Mouse (Mus musculus) heart, embryonic 16.5 days (tissue): Measurements from ENCODE around the gene Olfr971. TPM values are rescaled to one million over a fixed set of nuclear protein-coding genes. Genes with fewer than 3 reads are reported as not detected.
"Not testable (repeated sequence)": the region's sequence is repeated elsewhere in the genome, so short reads cannot be mapped to it uniquely, and the experiment has no call there.

Source experiments
- ATAC-seq: fragments of 200-750 bp; cut with Nextera tagmentation; replicated peaks from 2 replicates; pipeline ENCODE4 v1.8.0; 2017; ENCODE audit warnings: moderate number of reproducible peaks; ENCODE audit not compliant: insufficient read depth, low FRiP score; ENCODE audit errors: extremely low read depth
- H3K27ac ChIP-seq: fragments of 300-500 bp; sonication (generic); 2 replicates; pipeline ENCODE4 v1.5.1; 2014; ENCODE audit warnings: mild to moderate bottlenecking, low read length, control low read depth, moderate library complexity
- H3K27me3 ChIP-seq: fragments of 300-500 bp; sonication (generic); 2 replicates; pipeline ENCODE4 v1.6.1; 2014; ENCODE audit warnings: low read length, mixed read lengths; ENCODE audit not compliant: control insufficient read depth, insufficient read depth
- H3K36me3 ChIP-seq: fragments of 300-500 bp; sonication (generic); 2 replicates; pipeline ENCODE4 v1.6.1; 2014; ENCODE audit not compliant: control insufficient read depth, insufficient read depth
- H3K4me1 ChIP-seq: fragments of 300-500 bp; sonication (generic); 2 replicates; pipeline ENCODE4 v1.6.1; 2014; ENCODE audit warnings: low read length, mixed read lengths; ENCODE audit not compliant: control insufficient read depth, insufficient read depth
- H3K4me2 ChIP-seq: fragments of 300-500 bp; sonication (generic); 2 replicates; pipeline ENCODE4 v1.6.1; 2014; ENCODE audit warnings: low read depth, mild to moderate bottlenecking, control low read depth, low read length
- H3K4me3 ChIP-seq: fragments of 300-500 bp; sonication (generic); 2 replicates; pipeline ENCODE4 v1.5.1; 2014; ENCODE audit warnings: mild to moderate bottlenecking, control low read depth, low read length
- H3K9ac ChIP-seq: fragments of 300-500 bp; sonication (generic); 2 replicates; pipeline ENCODE4 v1.6.1; 2014; ENCODE audit warnings: low read length, control low read depth
- H3K9me3 ChIP-seq: fragments of 300-500 bp; sonication (generic); replicated peaks from 2 replicates; pipeline ENCODE4 v1.6.1; 2016; ENCODE audit warnings: low read length; ENCODE audit not compliant: control insufficient read depth
- WGBS: fragments of 180-500 bp; shearing (Covaris S2); extraction: QIAGEN DNeasy Blood & Tissue Kit; methylation state at CpG from one replicate; pipeline ENCODE4 v1.1.7; 2014; 5-methylcytosine and 5-hydroxymethylcytosine counted together
- polyA plus RNA-seq: library from polyadenylated mRNA; unstranded; fragments of >200 nt; fragmentation: Nextera tagmentation; extraction: Ambion mirVana; gene quantifications from 2 replicates; pipeline ENCODE4 v1.2.1, GENCODE M21; 2015

Olfr971 gene
- polyA plus RNA-seq = not detected in 2 replicates

DNA sequence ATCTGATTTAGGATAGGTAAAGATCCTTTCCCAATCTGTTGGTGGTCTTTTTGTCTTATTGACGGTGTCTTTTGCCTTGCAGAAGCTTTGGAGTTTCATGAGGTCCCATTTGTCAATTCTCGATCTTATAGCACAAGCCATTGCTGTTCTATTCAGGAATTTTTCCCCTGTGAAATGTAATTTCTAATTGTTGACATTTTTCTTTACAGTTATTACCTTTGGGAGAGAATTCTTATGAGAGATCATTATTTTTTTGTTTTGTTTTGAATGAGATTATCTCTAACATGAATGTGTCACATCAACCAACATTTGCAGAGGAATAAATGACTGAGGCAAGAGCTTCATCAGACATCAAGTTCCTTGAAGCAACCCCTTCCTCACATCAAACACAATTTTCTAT, at the start of gene Olfr971:
TSS of gene Olfr971 (plus strand) at position 301 of the 400 bp plus-strand sequence.
- 76% methylated on average over 1 of the region's 2 CpGs for WGBS
- not testable (repeated sequence) for H3K27me3 ChIP-seq, H3K9ac ChIP-seq, H3K4me1 ChIP-seq, H3K4me3 ChIP-seq, ATAC-seq, H3K36me3 ChIP-seq, H3K27ac ChIP-seq, H3K4me2 ChIP-seq, H3K9me3 ChIP-seq

- no peaks in the 10 kb centered on the region for H3K36me3 ChIP-seq
- 63% methylated on average over 2 of the region's 2 CpGs for WGBS
Observed at GRCm38 (mm10) chr9:39790558-39790957, 46.1 kb upstream of the Olfr971 start, which contains the start of gene Olfr969. Gene Olfr969, plus strand, starts transcription at chr9:39790945.

GRCm38 (mm10) chr9:39808560-39808959, 28.1 kb upstream of the Olfr971 start, which contains the start of gene Olfr970:
Gene Olfr970, plus strand, starts transcription at chr9:39808860.
- Histone ChIP-seq H3K36me3 (no peaks in the 10 kb centered on the region), H3K4me1 (no peaks in the 10 kb centered on the region), H3K4me2 (no peak within 1 kb of the TSS), H3K4me3 (no peak within 1 kb of the TSS), H3K27me3 (no peaks in the 10 kb centered on the region), H3K9ac (no peak within 1 kb of the TSS), H3K9me3 (no peaks in the 10 kb centered on the region), H3K27ac (no peak within 1 kb of the TSS)
- ATAC-seq = no peak
- WGBS = 73% methylated on average over 4 of the region's 4 CpGs

More at GRCm38 (mm10) chr9:39790558-39790957, 46.1 kb upstream of the Olfr971 start, which contains the start of gene Olfr969:
- Histone ChIP-seq H3K9ac (no peak within 1 kb of the TSS), H3K9me3 (no peaks in the 10 kb centered on the region), H3K27ac (no peak within 1 kb of the TSS), H3K4me3 (no peak within 1 kb of the TSS), H3K27me3 (no peaks in the 10 kb centered on the region), H3K4me1 (no peaks in the 10 kb centered on the region), H3K4me2 (no peak within 1 kb of the TSS)
- ATAC-seq = no peak

DNA sequence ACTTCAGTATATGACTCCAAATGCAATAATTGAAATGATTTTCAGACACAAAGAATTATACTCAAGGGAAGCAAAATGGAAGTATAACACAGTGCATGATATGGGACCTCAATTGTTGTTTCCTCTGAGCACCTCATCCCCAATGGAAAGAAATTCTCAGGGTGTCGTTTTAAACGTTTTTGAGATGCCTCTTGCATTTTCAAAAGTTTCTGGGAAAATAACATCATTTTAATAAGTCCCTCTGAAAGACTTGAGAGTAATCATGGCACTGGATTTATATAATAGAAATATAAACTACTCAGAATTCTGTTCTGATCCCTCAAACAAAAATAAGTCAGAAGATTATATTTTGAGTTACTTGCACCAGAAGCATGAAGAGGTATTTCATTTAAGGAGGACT, 29.4 kb downstream of the Olfr971 start, which contains the start of gene Olfr972:
TSS of gene Olfr972 (plus strand) at position 301 of the 400 bp plus-strand sequence.
- no peaks in the 10 kb centered on the region for H3K27me3 ChIP-seq
- H3K4me1 ChIP-seq = no peaks in the 10 kb centered on the region
- H3K9ac ChIP-seq = no peak within 1 kb of the TSS
- no peak within 1 kb of the TSS for H3K4me2 ChIP-seq
- no peak for ATAC-seq
- H3K27ac ChIP-seq = no peak within 1 kb of the TSS
- no peaks in the 10 kb centered on the region for H3K36me3 ChIP-seq
- no peak within 1 kb of the TSS for H3K4me3 ChIP-seq
- WGBS = 56% methylated on average over 2 of the region's 2 CpGs
- H3K9me3 ChIP-seq = no peaks in the 10 kb centered on the region

GRCm38 (mm10) chr9:39871986-39872385, 35.3 kb downstream of the Olfr971 start:
- 58% methylated on average over 1 of the region's 1 CpGs for WGBS
- H3K4me3 ChIP-seq = not testable (repeated sequence)

GRCm38 (mm10) chr9:39877541-39878396, 41.1 kb downstream of the Olfr971 start:
- WGBS = no CpG with 5 or more reads among the region's 4 CpGs
- not testable (repeated sequence) for H3K9ac ChIP-seq, ATAC-seq, H3K27ac ChIP-seq, H3K36me3 ChIP-seq, H3K27me3 ChIP-seq, H3K4me2 ChIP-seq, H3K9me3 ChIP-seq, H3K4me1 ChIP-seq, H3K4me3 ChIP-seq

More at GRCm38 (mm10) chr9:39871986-39872385, 35.3 kb downstream of the Olfr971 start:
- H3K27ac ChIP-seq, H3K36me3 ChIP-seq, H3K9ac ChIP-seq, H3K27me3 ChIP-seq, ATAC-seq, H3K4me2 ChIP-seq, H3K4me1 ChIP-seq, H3K9me3 ChIP-seq: not testable (repeated sequence)

Other genes starting within 250 kb of the Olfr971 start
- 8.0 and 8.4 TPM in 2 replicates for gene AW551984, start 232.5 kb upstream of the Olfr971 start, polyA plus RNA-seq
- gene Olfr148, start 226.2 kb upstream of the Olfr971 start, polyA plus RNA-seq = not detected in 2 replicates
- gene Olfr960, start 215.5 kb upstream of the Olfr971 start, polyA plus RNA-seq = not detected in 2 replicates
- gene Olfr961, start 191.8 kb upstream of the Olfr971 start, polyA plus RNA-seq = not detected in 2 replicates
- not detected in 2 replicates for gene Olfr963, start 169.7 kb upstream of the Olfr971 start, polyA plus RNA-seq
- not detected in 2 replicates for gene Olfr149, start 129.8 kb upstream of the Olfr971 start, polyA plus RNA-seq
- not detected in 2 replicates for gene Olfr965, start 125.5 kb upstream of the Olfr971 start, polyA plus RNA-seq
- gene Olfr150, start 105.9 kb upstream of the Olfr971 start, polyA plus RNA-seq = not detected in 2 replicates
- not detected in 2 replicates for gene Olfr967, start 90.6 kb upstream of the Olfr971 start, polyA plus RNA-seq
- not detected in 2 replicates for gene Olfr968, start 53.6 kb upstream of the Olfr971 start, polyA plus RNA-seq
- gene Olfr969, start 45.9 kb upstream of the Olfr971 start, polyA plus RNA-seq = not detected in 2 replicates
- gene Olfr970, start 28.0 kb upstream of the Olfr971 start, polyA plus RNA-seq = not detected in 2 replicates
- gene Olfr972, start 29.5 kb downstream of the Olfr971 start, polyA plus RNA-seq = not detected in 2 replicates
- gene Olfr229, start 70.5 kb downstream of the Olfr971 start, polyA plus RNA-seq = not detected in 2 replicates
- not detected in 2 replicates for gene Olfr974, start 100.6 kb downstream of the Olfr971 start, polyA plus RNA-seq
- not detected in 2 replicates for gene Olfr975, start 115.2 kb downstream of the Olfr971 start, polyA plus RNA-seq
- gene Olfr976, start 124.3 kb downstream of the Olfr971 start, polyA plus RNA-seq = not detected in 2 replicates
- gene Olfr978, start 155.2 kb downstream of the Olfr971 start, polyA plus RNA-seq = not detected in 2 replicates
- gene Olfr979, start 166.6 kb downstream of the Olfr971 start, polyA plus RNA-seq = not detected in 2 replicates
- gene Olfr980, start 172.7 kb downstream of the Olfr971 start, polyA plus RNA-seq = not detected in 2 replicates
- gene Olfr981, start 184.6 kb downstream of the Olfr971 start, polyA plus RNA-seq = not detected in 2 replicates
- gene Olfr982, start 237.0 kb downstream of the Olfr971 start, polyA plus RNA-seq = not detected in 2 replicates